Mouse (Mus musculus) layer of hippocampus, postnatal 10 days (tissue): ENCODE measurements around the gene Igsf21. TPM values are rescaled to one million over a fixed set of nuclear protein-coding genes. Genes with fewer than 3 reads are reported as not detected.

Source experiments
- DNase-seq, 2 experiments: peaks; one replicate each; pipeline ENCODE4 v3.0.0; 2021; ENCODE audit warnings: low spot score in 2 of 2
- total RNA-seq, 2 experiments: library from RNA; stranded (reverse); gene quantifications; 2 replicates each; pipeline ENCODE4 v1.2.3; 2021

Gene Igsf21
- total RNA-seq, 2 experiments from 2014 or later, result 96.1 to 97.0 TPM

DNA sequence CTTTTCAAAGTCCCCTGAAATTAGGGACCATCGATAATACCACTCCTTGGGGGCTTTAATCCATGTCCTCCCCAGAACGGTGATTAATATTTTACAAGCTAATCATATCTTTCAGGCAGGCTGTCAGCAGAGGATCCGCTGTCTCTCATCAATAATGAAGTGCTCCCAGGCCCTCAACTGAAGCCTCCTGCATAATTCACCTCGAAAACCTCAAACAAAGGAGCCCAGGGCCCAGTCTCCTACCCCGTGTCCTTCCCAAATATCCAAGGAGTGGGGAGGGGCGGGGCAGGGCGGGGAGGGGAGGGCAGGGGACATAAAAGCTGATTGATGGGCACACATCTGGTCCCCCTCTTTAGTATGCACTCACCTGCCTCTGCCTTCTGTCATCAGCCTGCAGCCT, 247.6 kb downstream of the Igsf21 start:
- no peak for DNase-seq

DNA sequence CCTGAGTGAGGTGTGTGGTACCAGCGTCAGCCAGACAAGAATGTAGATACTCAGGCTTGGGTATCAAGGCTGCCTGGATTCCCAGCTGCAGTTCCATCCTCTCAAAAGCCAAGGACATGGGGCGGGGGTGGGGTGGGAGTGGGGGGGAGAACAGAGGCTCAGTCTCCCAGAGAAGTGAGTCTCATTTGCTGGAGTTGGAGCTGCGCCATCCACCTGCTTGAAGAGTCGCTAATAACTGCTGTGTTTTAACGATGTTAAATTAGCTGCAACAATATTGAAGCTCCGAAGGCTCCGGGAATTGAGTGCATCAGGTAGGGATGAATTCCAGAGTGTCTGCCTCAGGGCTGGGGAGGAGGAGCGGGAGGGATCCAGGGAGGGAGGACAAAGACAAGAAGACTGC, 250.9 kb downstream of the Igsf21 start:
- peak in 1 of 2 experiments; percentile 42 for DNase-seq

DNA sequence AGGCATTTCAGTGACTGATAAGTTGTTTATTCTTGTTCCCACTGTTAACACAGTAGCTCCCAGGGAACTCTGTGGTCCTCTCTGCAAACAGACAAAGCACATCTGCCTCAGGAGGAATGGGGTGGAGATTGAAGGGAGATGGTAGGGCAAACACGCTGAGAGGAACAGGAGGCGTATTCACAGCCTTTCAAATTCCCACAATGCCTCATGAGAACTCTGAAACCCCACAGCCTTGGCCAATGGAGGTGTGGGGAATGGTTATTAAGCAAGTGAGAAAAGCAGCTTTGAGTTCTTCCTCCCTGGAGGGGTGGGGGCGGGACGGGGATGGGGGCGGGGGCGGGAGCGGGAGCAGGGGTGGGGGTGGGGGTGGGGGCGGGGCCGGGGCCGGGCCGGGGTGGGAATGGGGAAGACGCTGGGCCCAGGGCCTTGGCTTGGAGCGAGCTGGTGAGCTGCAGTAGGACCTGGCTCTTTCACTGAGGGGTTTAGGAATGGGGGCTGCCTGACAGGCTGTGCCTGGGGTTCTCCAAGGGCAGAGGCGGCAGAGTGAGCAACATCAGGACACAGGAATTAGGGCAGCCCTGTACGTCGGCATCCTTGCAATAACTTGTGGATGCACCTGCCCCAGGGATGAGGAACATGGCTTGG, 253.4 kb downstream of the Igsf21 start:
- no peak for DNase-seq

- DNase-seq, result no peak
These were observed 259.7 kb downstream of the Igsf21 start for GRCm38 (mm10) chr4:139986913-139987312.

- DNase-seq, result no peak
These were observed 267.9 kb downstream of the Igsf21 start for GRCm38 (mm10) chr4:139978716-139979115.

DNA sequence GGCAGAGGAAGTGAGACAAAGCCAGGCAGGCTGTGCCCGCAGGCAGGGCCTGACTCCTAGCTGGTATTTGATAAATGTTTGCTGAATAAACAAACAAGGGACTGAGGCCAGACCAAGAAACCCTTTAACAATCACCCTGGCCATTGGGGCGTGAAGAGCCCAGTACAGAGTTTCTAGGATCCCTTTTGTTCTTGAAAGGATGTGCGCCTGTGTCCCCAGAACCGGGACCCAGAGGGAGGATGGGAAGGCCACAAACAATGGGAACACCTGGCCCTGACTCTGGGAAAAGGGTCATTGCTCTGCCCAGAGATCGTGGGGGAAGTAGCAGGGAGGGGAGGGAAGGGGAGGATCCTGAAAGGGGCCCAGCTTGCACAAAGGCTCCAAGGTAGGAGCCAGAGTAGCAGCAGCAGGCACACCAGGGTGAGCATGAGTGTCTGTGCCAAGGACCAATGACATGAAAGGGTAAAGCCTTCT, 269.2 kb downstream of the Igsf21 start:
- DNase-seq, result no peak
